Mouse (Mus musculus) mature B cell (primary cell): ENCODE results near the gene Mcemp1.

Experiments
- in situ Hi-C: fragments of 300-500 bp; cut with MboI; formaldehyde crosslinking; loops from 2 replicates; pipeline ENCODE4 v1.14.3; 2019

Mcemp1 gene

GRCm38 (mm10) chr8:3671980-3672491 is 6.5 kb downstream of the Mcemp1 start, which contains the start of gene Fcor:
TSS of gene Fcor (minus strand) at chr8:3672362.
- in situ Hi-C loops: loop anchor here (5.0 kb wide), 1 partner anchor 45 kb away; the partner anchor contains the start of gene Pcp2

- in situ Hi-C loops: loop anchor here (5.0 kb wide), 1 partner anchor 47 kb away; the partner anchor contains the start of gene Pcp2
These were observed 9.1 kb downstream of the Mcemp1 start for GRCm38 (mm10) chr8:3674671-3675070.

- in situ Hi-C loops: no loop called here
These were observed 10.8 kb downstream of the Mcemp1 start, which contains the start of gene Trappc5 for GRCm38 (mm10) chr8:3676131-3676992. TSS of gene Trappc5 (plus strand) at chr8:3676299.

GRCm38 (mm10) chr8:3676993-3677579 is 11.5 kb downstream of the Mcemp1 start:
- in situ Hi-C loops: no loop called here

GRCm38 (mm10) chr8:3678831-3679230 is 13.3 kb downstream of the Mcemp1 start:
- in situ Hi-C loops: no loop called here

GRCm38 (mm10) chr8:3679236-3679635 is 13.7 kb downstream of the Mcemp1 start:
- in situ Hi-C loops: no loop called here

GRCm38 (mm10) chr8:3679656-3680055 is 14.1 kb downstream of the Mcemp1 start:
- in situ Hi-C loops: no loop called here

- in situ Hi-C loops: no loop called here
These were observed 16.9 kb downstream of the Mcemp1 start for GRCm38 (mm10) chr8:3682435-3682834.

- in situ Hi-C loops: no loop called here
These were observed 18.0 kb downstream of the Mcemp1 start for GRCm38 (mm10) chr8:3683408-3684176.

- in situ Hi-C loops: no loop called here
These were observed 19.0 kb downstream of the Mcemp1 start for GRCm38 (mm10) chr8:3684530-3684929.

GRCm38 (mm10) chr8:3685422-3685821 is 19.9 kb downstream of the Mcemp1 start:
- in situ Hi-C loops: no loop called here

- in situ Hi-C loops: no loop called here
These were observed 22.0 kb downstream of the Mcemp1 start for GRCm38 (mm10) chr8:3687537-3687936.

GRCm38 (mm10) chr8:3690774-3691173 is 25.2 kb downstream of the Mcemp1 start:
- in situ Hi-C loops: no loop called here

GRCm38 (mm10) chr8:3694121-3694520 is 28.6 kb downstream of the Mcemp1 start, which contains the start of gene Fcer2a:
TSS of gene Fcer2a (minus strand) at chr8:3694175.
- in situ Hi-C loops: no loop called here

- in situ Hi-C loops: loop anchor here (10.0 kb wide), 1 partner anchor 253 kb away; the partner anchor contains the start of gene Cd209c
These were observed 35.9 kb downstream of the Mcemp1 start for GRCm38 (mm10) chr8:3701491-3701890.

- in situ Hi-C loops: loop anchor here (10.0 kb wide), 1 partner anchor 249 kb away; the partner anchor contains the start of gene Cd209c
These were observed 40.2 kb downstream of the Mcemp1 start for GRCm38 (mm10) chr8:3705711-3706110.

GRCm38 (mm10) chr8:3707611-3708010 is 42.1 kb downstream of the Mcemp1 start:
- in situ Hi-C loops: loop anchor here (10.0 kb wide), 1 partner anchor 247 kb away; the partner anchor contains the start of gene Cd209c

GRCm38 (mm10) chr8:3710312-3710711 is 44.8 kb downstream of the Mcemp1 start:
- in situ Hi-C loops: no loop called here

- in situ Hi-C loops: no loop called here
These were observed 46.1 kb downstream of the Mcemp1 start for GRCm38 (mm10) chr8:3711646-3712045.

GRCm38 (mm10) chr8:3717321-3717954 is 51.9 kb downstream of the Mcemp1 start:
- in situ Hi-C loops: no loop called here

- in situ Hi-C loops: no loop called here
These were observed 53.0 kb downstream of the Mcemp1 start for GRCm38 (mm10) chr8:3718559-3718958.
